ENCODE assay signal across 8 mouse cellular contexts in the genomic region with DNA sequence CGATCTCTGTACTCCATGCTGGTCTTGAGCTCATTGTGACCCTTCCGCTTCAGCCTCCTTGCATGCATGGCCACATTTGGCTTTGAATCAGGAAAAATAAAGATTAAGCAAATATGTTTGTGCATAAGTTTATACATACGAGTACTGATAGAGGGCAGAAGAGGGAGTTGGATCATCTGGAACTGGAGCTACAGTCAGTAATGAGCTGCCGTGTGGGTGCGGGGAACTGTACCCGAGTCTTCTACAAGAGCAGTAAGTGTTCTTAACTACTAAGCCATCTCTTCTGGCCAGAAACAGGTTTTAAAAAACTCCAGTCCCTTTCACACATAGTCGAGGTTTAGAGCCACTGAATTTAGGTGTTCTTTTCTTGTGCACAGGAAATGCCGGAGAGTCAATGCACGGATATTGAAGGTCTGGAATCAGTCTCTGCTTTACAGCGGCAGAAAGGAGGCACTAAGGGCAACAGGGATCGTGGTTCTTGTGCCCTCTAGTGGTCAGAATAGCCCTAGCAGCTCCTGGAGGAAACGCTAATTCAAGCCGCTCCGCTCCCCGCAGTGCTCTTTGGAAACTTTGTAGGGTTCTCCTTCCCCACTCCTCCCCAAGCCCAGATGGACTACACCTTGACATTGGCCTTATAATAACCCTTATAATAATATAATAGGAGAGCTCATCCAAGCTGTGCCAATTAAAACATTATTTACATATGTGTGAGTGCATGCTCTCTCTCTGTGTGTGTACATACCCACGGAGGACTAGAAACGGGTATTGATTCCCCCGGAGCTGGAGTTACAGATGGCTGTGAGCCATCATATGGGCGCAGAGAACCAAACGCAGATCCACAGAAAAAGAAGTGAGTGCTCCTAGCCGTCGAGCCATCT. TPM values are rescaled to one million over a fixed set of nuclear protein-coding genes. Genes with fewer than 3 reads are reported as not detected.
DNase-seq lines count a peak whose midpoint lies in the region; ATAC-seq and TF ChIP-seq lines count a peak whose summit lies in the region.

No protein-coding gene starts in this region.

- no peaks in the 10 kb centered on the region for H3K9me3 ChIP-seq in embryonic facial prominence, embryonic 10.5 days
- no peaks in the 10 kb centered on the region for H3K9me3 ChIP-seq in intestine, postnatal 0 days (ENCODE audit: control insufficient read depth)
- no peaks in the 10 kb centered on the region for H3K9me3 ChIP-seq in limb, embryonic 10.5 days (replicated peaks)
- no peaks in the 10 kb centered on the region for H3K9me3 ChIP-seq in midbrain, embryonic 12.5 days

- no peak overlapping the region for H3K27ac ChIP-seq in embryonic facial prominence, embryonic 10.5 days (replicated peaks)
- no peak overlapping the region for H3K27ac ChIP-seq in intestine, postnatal 0 days (ENCODE audit: low read depth, low read length)
- no peak overlapping the region for H3K27ac ChIP-seq in limb, embryonic 10.5 days
- no peak overlapping the region for H3K27ac ChIP-seq in midbrain, embryonic 12.5 days (replicated peaks)

- no peak overlapping the region for H3K9ac ChIP-seq in intestine, postnatal 0 days (ENCODE audit: low read depth, low read length)
- no peak overlapping the region for H3K9ac ChIP-seq in midbrain, embryonic 12.5 days (replicated peaks)

- H3K4me3 ChIP-seq in embryonic facial prominence, embryonic 10.5 days, result 0 out of 2 replicates have a peak overlapping the region, but pooled peaks have one; percentile 12
- no peak overlapping the region; the same call in 1 of the 2 replicates for H3K4me3 ChIP-seq in intestine, postnatal 0 days (ENCODE audit: low read depth, low read length)
- H3K4me3 ChIP-seq in limb, embryonic 10.5 days, result no peak overlapping the region
- no peak overlapping the region for H3K4me3 ChIP-seq in midbrain, embryonic 12.5 days

- 0 out of 2 replicates have a peak overlapping the region, but pooled peaks have one; percentile 17 for H3K4me2 ChIP-seq in intestine, postnatal 0 days (replicated peaks; ENCODE audit: low read depth)
- H3K4me2 ChIP-seq in midbrain, embryonic 12.5 days (replicated peaks), result no peak overlapping the region; the same call in 1 of the 2 replicates

- H3K27me3 ChIP-seq in embryonic facial prominence, embryonic 10.5 days (replicated peaks; ENCODE audit: low read depth, poor library complexity, severe bottlenecking), result no peaks in the 10 kb centered on the region; the same call in 1 of the 2 replicates
- H3K27me3 ChIP-seq in intestine, postnatal 0 days (replicated peaks; ENCODE audit: control insufficient read depth, insufficient read depth, low read length), result 0 out of 2 replicates have a peak, but pooled peaks cover 4% of the 10 kb centered on the region
- H3K27me3 ChIP-seq in limb, embryonic 10.5 days (ENCODE audit: low read depth, poor library complexity, severe bottlenecking), result peaks cover 10% of the 10 kb centered on the region; the same call in 1 of the 2 replicates
- peaks cover 4% of the 10 kb centered on the region; the same call in 1 of the 2 replicates for H3K27me3 ChIP-seq in midbrain, embryonic 12.5 days

- no peaks in the 10 kb centered on the region for H3K36me3 ChIP-seq in embryonic facial prominence, embryonic 10.5 days (replicated peaks)
- no peaks in the 10 kb centered on the region for H3K36me3 ChIP-seq in intestine, postnatal 0 days (ENCODE audit: control insufficient read depth, insufficient read depth)
- H3K36me3 ChIP-seq in limb, embryonic 10.5 days, result no peaks in the 10 kb centered on the region
- H3K36me3 ChIP-seq in midbrain, embryonic 12.5 days, result no peaks in the 10 kb centered on the region

- no peaks in the 10 kb centered on the region for H3K4me1 ChIP-seq in embryonic facial prominence, embryonic 10.5 days
- no peaks in the 10 kb centered on the region for H3K4me1 ChIP-seq in intestine, postnatal 0 days (replicated peaks; ENCODE audit: control insufficient read depth, insufficient read depth, low read length)
- H3K4me1 ChIP-seq in limb, embryonic 10.5 days, result no peaks in the 10 kb centered on the region
- no peaks in the 10 kb centered on the region for H3K4me1 ChIP-seq in midbrain, embryonic 12.5 days

- WGBS in embryonic facial prominence, embryonic 10.5 days, result 32% methylated on average over 22 of the region's 22 CpGs
- WGBS in intestine, postnatal 0 days, result 21% methylated on average over 22 of the region's 22 CpGs
- WGBS in limb, embryonic 10.5 days, result 33% methylated on average over 22 of the region's 22 CpGs
- 39% methylated on average over 22 of the region's 22 CpGs for WGBS in midbrain, embryonic 12.5 days

- ATAC-seq in intestine, postnatal 0 days, result peak; percentile 47; the same call in 1 of the 2 replicates
- ATAC-seq in midbrain, embryonic 12.5 days (ENCODE audit: low FRiP score, low read depth), result peak; percentile 54

- peak; percentile 80 for DNase-seq in B cell, adult 2 months
- DNase-seq in adrenal gland, postnatal 25 days, result peak; percentile 64
- DNase-seq in embryonic facial prominence, embryonic 10.5 days (ENCODE audit: low spot score), result peak; percentile 77
- peak; percentile 91 for DNase-seq in heart, adult 11 months
- peak; percentile 78 for DNase-seq in limb, embryonic 10.5 days (ENCODE audit: low spot score)
- DNase-seq in spleen, adult 12 weeks (ENCODE audit: low spot score), result peak; percentile 26

- peak; percentile 95 for TF ChIP-seq CTCF in intestine, postnatal 0 days (IDR thresholded peaks at IDR 0.05; ENCODE audit: low read depth)

RNA-seq across cellular contexts. Expression of a gene that starts 21.4 kb away (rescaled TPM):
- total RNA-seq in adrenal gland, postnatal 25 days (2021), result 42.9 and 50.5 TPM in 2 replicates
- polyA plus RNA-seq in embryonic facial prominence, embryonic 10.5 days (2016; fragmentation: Nextera tagmentation; extraction: Ambion mirVana), result 96.1 and 102 TPM in 2 replicates
- 10.3 and 12.4 TPM in 2 replicates for polyA plus RNA-seq in intestine, postnatal 0 days (2015; fragmentation: Nextera tagmentation; extraction: Ambion mirVana)
- 87.3 and 106 TPM in 2 replicates for polyA plus RNA-seq in limb, embryonic 10.5 days (2016; fragmentation: Nextera tagmentation; extraction: Ambion mirVana)
- polyA plus RNA-seq in midbrain, embryonic 12.5 days (2016; fragmentation: Nextera tagmentation; extraction: Ambion mirVana), result 186 and 194 TPM in 2 replicates

RNA-seq across cellular contexts. Expression of a gene that starts 50.3 kb away (rescaled TPM):
- 10.1 and 11.3 TPM in 2 replicates for total RNA-seq in adrenal gland, postnatal 25 days (2021)
- 1.2 and 1.3 TPM in 2 replicates for polyA plus RNA-seq in embryonic facial prominence, embryonic 10.5 days (2016; fragmentation: Nextera tagmentation; extraction: Ambion mirVana)
- 2.7 and 3.3 TPM in 2 replicates for polyA plus RNA-seq in intestine, postnatal 0 days (2015; fragmentation: Nextera tagmentation; extraction: Ambion mirVana)
- 0.38 and 0.81 TPM in 2 replicates for polyA plus RNA-seq in limb, embryonic 10.5 days (2016; fragmentation: Nextera tagmentation; extraction: Ambion mirVana)
- 1.7 and 1.8 TPM in 2 replicates for polyA plus RNA-seq in midbrain, embryonic 12.5 days (2016; fragmentation: Nextera tagmentation; extraction: Ambion mirVana)

Comparison
In these comparisons a context has a peak if more than half of its experiments do, and no peak if none do; other contexts are left out.
1. DNase-seq: peak in every context shown above with its lines; median percentile 91 in heart, adult 11 months; 80 in B cell, adult 2 months; 78 in limb, embryonic 10.5 days; 77 in embryonic facial prominence, embryonic 10.5 days; 64 in adrenal gland, postnatal 25 days; 26 in spleen, adult 12 weeks.